Mouse (Mus musculus) CH12.LX (cell line): Measurements from ENCODE around the gene Gm5294. TPM values are rescaled to one million over a fixed set of nuclear protein-coding genes. Genes with fewer than 3 reads are reported as not detected.

Experiments
- DNase-seq: peaks from one replicate; pipeline ENCODE4 v3.0.0-alpha.2; 2013; ENCODE audit errors: extremely low read depth
- H3K27ac ChIP-seq: 2 replicates; pipeline ENCODE4 v1.5.1; 2012; ENCODE audit warnings: low read depth, mild to moderate bottlenecking, control low read depth, moderate library complexity; ENCODE audit not compliant: insufficient read depth
- H3K27me3 ChIP-seq: replicated peaks from 2 replicates; pipeline ENCODE3; 2012; ENCODE audit warnings: inconsistent platforms
- H3K36me3 ChIP-seq, 2 experiments: replicated peaks in 1 of 2; 2 replicates each; pipeline versions ENCODE3 to v1.6.1; 2012; ENCODE audit warnings: inconsistent platforms in 1 of 2, low read length in 1 of 2, mild to moderate bottlenecking in 1 of 2, mixed read lengths in 1 of 2, moderate library complexity in 1 of 2; ENCODE audit not compliant: control insufficient read depth in 1 of 2, insufficient read depth in 1 of 2
- H3K4me1 ChIP-seq, 2 experiments: 2 replicates each; pipeline ENCODE4 v1.6.1; 2012; ENCODE audit warnings: inconsistent platforms in 1 of 2, moderate library complexity in 1 of 2; ENCODE audit not compliant: insufficient read depth in 2 of 2, control insufficient read depth in 1 of 2
- H3K4me2 ChIP-seq: 2 replicates; pipeline ENCODE4 v1.6.1; 2012; ENCODE audit warnings: low read depth, mild to moderate bottlenecking, control low read depth; ENCODE audit not compliant: poor library complexity, insufficient read depth, severe bottlenecking
- H3K4me3 ChIP-seq, 3 experiments: fragments of 150-350 bp in 1 of 3; sonication (generic) in 1 of 3; replicated peaks in 1 of 3; 2 replicates each; pipeline versions ENCODE3 to v1.5.1; 2011 to 2012; ENCODE audit warnings: low read depth in 2 of 3, low read length in 2 of 3, mild to moderate bottlenecking in 2 of 3, moderate library complexity in 2 of 3, control low read depth in 1 of 3, improper control_type of control experiment in 1 of 3, inconsistent platforms in 1 of 3, mixed read lengths in 1 of 3; ENCODE audit not compliant: poor library complexity in 1 of 3
- H3K79me2 ChIP-seq: replicated peaks from 2 replicates; pipeline ENCODE4 v1.6.1; 2012; ENCODE audit warnings: mild to moderate bottlenecking, moderate library complexity; ENCODE audit not compliant: control insufficient read depth, poor library complexity, insufficient read depth, severe bottlenecking; ENCODE audit errors: extremely low read depth
- H3K9ac ChIP-seq: 2 replicates; pipeline ENCODE4 v1.6.1; 2012; ENCODE audit warnings: low read depth, mild to moderate bottlenecking, control low read depth, moderate library complexity; ENCODE audit not compliant: insufficient read depth
- H3K9me3 ChIP-seq: replicated peaks from 2 replicates; pipeline ENCODE3; 2012; ENCODE audit warnings: low read length, inconsistent platforms, mixed read lengths
- E2F4 ChIP-seq: IDR thresholded peaks from 2 replicates; pipeline ENCODE4 v1.6.1; 2011; ENCODE audit warnings: low read depth, low read length, improper control_type of control experiment; ENCODE audit not compliant: insufficient replicate concordance
- ELF1 ChIP-seq: IDR thresholded peaks from 2 replicates; pipeline ENCODE4 v1.6.1; 2014; ENCODE audit warnings: low read depth, mild to moderate bottlenecking, inconsistent platforms, low read length, improper control_type of control experiment
- EP300 ChIP-seq: IDR thresholded peaks from 2 replicates; pipeline ENCODE4 v1.6.1; 2011; ENCODE audit warnings: low read length, improper control_type of control experiment
- ETS1 ChIP-seq: conservative IDR thresholded peaks from 2 replicates; pipeline ENCODE4 v1.6.1; 2012; ENCODE audit warnings: low read depth, mild to moderate bottlenecking, inconsistent platforms, low read length, improper control_type of control experiment, moderate library complexity
- GABPA ChIP-seq: IDR thresholded peaks from 2 replicates; pipeline ENCODE4 v1.6.1; 2012; ENCODE audit warnings: low read depth, low read length, improper control_type of control experiment, inconsistent platforms; ENCODE audit not compliant: insufficient replicate concordance
- HCFC1 ChIP-seq: IDR thresholded peaks from 2 replicates; pipeline ENCODE4 v1.6.1; 2012; ENCODE audit warnings: low read depth, mild to moderate bottlenecking, inconsistent platforms, low read length, improper control_type of control experiment
- IRF4 ChIP-seq: IDR thresholded peaks from 2 replicates; pipeline ENCODE4 v1.6.1; 2014; ENCODE audit warnings: low read depth, mild to moderate bottlenecking, inconsistent platforms, low read length, improper control_type of control experiment
- MAFK ChIP-seq: IDR thresholded peaks from 2 replicates; pipeline ENCODE4 v1.6.1; 2011; ENCODE audit warnings: low read length, improper control_type of control experiment; ENCODE audit not compliant: insufficient replicate concordance
- MAX ChIP-seq: IDR thresholded peaks from 2 replicates; pipeline ENCODE4 v1.6.1; 2011; ENCODE audit warnings: low read length, improper control_type of control experiment
- MEF2A ChIP-seq: IDR thresholded peaks from 2 replicates; pipeline ENCODE4 v1.6.1; 2014; ENCODE audit warnings: low read depth, mild to moderate bottlenecking, inconsistent platforms, low read length, improper control_type of control experiment, borderline replicate concordance
- MXI1 ChIP-seq: IDR thresholded peaks from 2 replicates; pipeline ENCODE4 v1.6.1; 2011; ENCODE audit warnings: mild to moderate bottlenecking, low read depth, low read length, improper control_type of control experiment
- MYC ChIP-seq: IDR thresholded peaks from 2 replicates; pipeline ENCODE4 v1.6.1; 2011; ENCODE audit warnings: low read depth, mild to moderate bottlenecking, improper control_type of control experiment, low read length
- NRF1 ChIP-seq: IDR thresholded peaks from 2 replicates; pipeline ENCODE4 v1.6.1; 2014; ENCODE audit warnings: low read depth, mild to moderate bottlenecking, inconsistent platforms, low read length, improper control_type of control experiment, moderate library complexity
- PAX5 ChIP-seq: IDR thresholded peaks from 2 replicates; pipeline ENCODE4 v1.6.1; 2012; ENCODE audit warnings: low read length, inconsistent platforms, mixed read lengths
- RAD21 ChIP-seq: IDR thresholded peaks from 2 replicates; pipeline ENCODE4 v1.6.1; 2011; ENCODE audit warnings: low read depth, mild to moderate bottlenecking, low read length, improper control_type of control experiment, moderate library complexity
- RCOR1 ChIP-seq: conservative IDR thresholded peaks from 2 replicates; pipeline ENCODE4 v1.6.1; 2012; ENCODE audit warnings: low read depth, mild to moderate bottlenecking, inconsistent platforms, low read length, improper control_type of control experiment
- SIN3A ChIP-seq: IDR thresholded peaks from 2 replicates; pipeline ENCODE4 v1.6.1; 2012; ENCODE audit warnings: low read length, improper control_type of control experiment, inconsistent platforms
- SMC3 ChIP-seq: IDR thresholded peaks from 2 replicates; pipeline ENCODE4 v1.6.1; 2011; ENCODE audit warnings: low read depth, low read length, improper control_type of control experiment
- TCF12 ChIP-seq: IDR thresholded peaks from 2 replicates; pipeline ENCODE4 v1.6.1; 2014; ENCODE audit warnings: low read depth, mild to moderate bottlenecking, inconsistent platforms, low read length, improper control_type of control experiment
- ZNF384 ChIP-seq: IDR thresholded peaks from 2 replicates; pipeline ENCODE4 v1.6.1; 2012; ENCODE audit warnings: low read depth, low read length, improper control_type of control experiment, inconsistent platforms
- dilution Hi-C: fragments of 300-500 bp; cut with MboI; formaldehyde crosslinking; loops from 2 replicates; pipeline ENCODE4 v1.14.3; 2020; ENCODE audit warnings: low sequenced_read_pairs; ENCODE audit not compliant: extremely low pct_unique_long_range_greater_than_20kb, extremely low pct_ligation_motif_present
- in situ Hi-C: fragments of 300-500 bp; cut with MboI; formaldehyde crosslinking; loops from 3 replicates; pipeline ENCODE4 v1.14.3; 2019; ENCODE audit warnings: low sequenced_read_pairs, low pct_ligation_motif_present, low pct_unique_long_range_greater_than_20kb, mixed read lengths
- polyA plus RNA-seq: library from polyadenylated mRNA; unstranded; fragments of >175 nt; gene quantifications from 2 replicates; pipeline ENCODE4 v1.2.1, GENCODE M21; 2012; ENCODE audit warnings: low read depth; ENCODE audit not compliant: insufficient read length
- total RNA-seq, 2 experiments: library from RNA; depleted of rRNA; stranded (reverse); fragments of 300-350 nt in 1 of 2; fragments of >200 nt in 1 of 2; gene quantifications; 2 replicates each; pipeline ENCODE4 v1.2.3; 2012 to 2014

Gm5294 gene
- total and polyA plus RNA-seq, 3 experiments, result not detected

DNA sequence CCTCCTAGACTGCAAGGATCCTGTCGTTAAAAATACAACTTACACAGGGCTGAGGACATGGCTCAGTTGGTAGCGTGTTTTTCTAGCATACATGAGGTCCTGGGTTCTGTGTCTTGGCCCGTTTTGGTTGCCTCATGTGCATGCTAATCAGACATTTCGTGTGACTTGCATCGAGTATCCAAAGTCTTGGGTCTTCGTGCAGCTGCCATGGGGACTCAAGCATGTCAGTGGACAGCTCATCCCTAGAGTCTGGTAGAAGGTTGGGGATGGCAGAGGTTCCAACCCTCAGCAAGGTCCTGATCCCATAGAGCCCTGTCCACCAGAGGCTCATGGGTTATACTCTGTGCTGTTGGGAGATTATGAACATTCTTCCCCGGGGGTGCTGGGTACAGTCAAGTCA lies 32.2 kb upstream of the Gm5294 start:
- H3K27ac ChIP-seq, result no peak overlapping the region
- H3K9me3 ChIP-seq, result peaks cover 4% of the 10 kb centered on the region
- H3K27me3 ChIP-seq, result peaks cover 1% of the 10 kb centered on the region
- in situ Hi-C loops (no loop called here), dilution Hi-C loops (no loop called here)
- H3K79me2 ChIP-seq, result no peaks in the 10 kb centered on the region
- H3K4me2 ChIP-seq, result no peak overlapping the region
- DNase-seq, result no peak
- H3K4me1 ChIP-seq, result no peaks in the 10 kb centered on the region
- H3K9ac ChIP-seq, result no peak overlapping the region
- no peak for TF ChIP-seq IRF4
- no peak for TF ChIP-seq RCOR1
- no peak for TF ChIP-seq MAFK
- TF ChIP-seq E2F4, result no peak
- no peak for TF ChIP-seq ELF1
- H3K36me3 ChIP-seq, result no peaks in the 10 kb centered on the region
- H3K4me3 ChIP-seq, result no peak overlapping the region

DNA sequence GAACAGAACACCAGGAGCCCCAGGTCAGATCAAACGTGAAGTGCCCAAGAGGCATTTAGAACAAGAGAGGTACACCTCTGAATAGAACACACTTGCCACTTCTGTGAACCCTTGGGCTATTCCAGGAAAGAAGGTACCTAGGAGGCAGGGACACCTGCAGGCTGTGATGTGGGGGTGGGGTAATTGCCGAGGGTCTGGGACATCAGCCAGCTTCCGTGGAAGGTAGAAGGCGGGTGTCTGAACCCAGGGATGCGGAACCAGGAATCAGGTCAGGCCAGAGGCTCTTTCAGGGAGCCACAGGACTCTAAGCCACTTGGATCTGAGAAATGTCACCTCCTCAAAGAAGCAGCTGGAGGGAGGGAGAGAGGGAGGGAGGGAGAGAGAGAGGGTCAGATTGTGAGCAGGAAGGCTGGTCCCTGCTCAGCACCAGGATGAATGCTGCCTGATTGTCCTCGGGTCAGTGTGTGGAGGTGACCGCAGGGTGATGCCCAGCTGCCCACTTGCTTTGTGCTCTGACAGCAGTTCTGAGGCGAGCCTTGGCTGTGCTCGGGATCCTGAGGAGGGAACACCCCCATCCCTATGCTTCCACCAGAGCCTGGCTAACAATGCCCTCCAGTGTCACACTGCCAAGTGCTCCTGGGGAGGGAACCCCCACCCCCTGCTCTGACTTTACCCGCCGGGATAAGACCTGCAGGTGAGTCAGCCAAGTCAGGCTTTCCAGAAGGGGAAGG lies 31.2 kb upstream of the Gm5294 start:
- peaks cover 4% of the 10 kb centered on the region for H3K9me3 ChIP-seq
- no peaks in the 10 kb centered on the region for H3K4me1 ChIP-seq
- no peak for DNase-seq
- H3K79me2 ChIP-seq, result no peaks in the 10 kb centered on the region
- no peak overlapping the region for H3K4me3 ChIP-seq
- dilution Hi-C loops, result no loop called here
- no peak overlapping the region for H3K27ac ChIP-seq
- no peak overlapping the region for H3K9ac ChIP-seq
- H3K27me3 ChIP-seq, result peaks cover 3% of the 10 kb centered on the region
- no peak overlapping the region for H3K4me2 ChIP-seq
- TF ChIP-seq MXI1 (no peak), RAD21 (no peak), MAX (no peak), NRF1 (no peak), EP300 (no peak), IRF4 (no peak), MYC (no peak), PAX5 (no peak), TCF12 (no peak), RCOR1 (no peak), ELF1 (no peak), ETS1 (no peak), GABPA (no peak), MEF2A (no peak), ZNF384 (no peak), HCFC1 (no peak), SIN3A (no peak), MAFK (no peak), SMC3 (no peak)
- TF ChIP-seq, all 38 proteins: peak for 0
- no peaks in the 10 kb centered on the region for H3K36me3 ChIP-seq
- in situ Hi-C loops, result no loop called here
